Mouse (Mus musculus) limb, embryonic 15.5 days (tissue): Measurements from ENCODE around the gene Icam1. TPM values are rescaled to one million over a fixed set of nuclear protein-coding genes. Genes with fewer than 3 reads are reported as not detected.
A peak's percentile ranks its signal among the peaks of the same experiment; 100 is the strongest.
"Not testable (repeated sequence)": the region's sequence is repeated elsewhere in the genome, so short reads cannot be mapped to it uniquely, and the experiment has no call there.

Experiments
- ATAC-seq: fragments of 200-750 bp; cut with Nextera tagmentation; 2 replicates; pipeline ENCODE4 v1.8.0; 2017; ENCODE audit warnings: low read depth, moderate TSS enrichment; ENCODE audit not compliant: insufficient number of reproducible peaks, low FRiP score, low TSS enrichment
- H3K27ac ChIP-seq: fragments of 300-500 bp; sonication (generic); 2 replicates; pipeline ENCODE4 v1.5.1; 2015; ENCODE audit warnings: moderate library complexity, mild to moderate bottlenecking, inconsistent platforms
- H3K27me3 ChIP-seq: fragments of 300-500 bp; sonication (generic); 2 replicates; pipeline ENCODE4 v1.6.1; 2015; ENCODE audit warnings: inconsistent platforms
- H3K36me3 ChIP-seq: fragments of 300-500 bp; sonication (generic); 2 replicates; pipeline ENCODE4 v1.6.1; 2015; ENCODE audit warnings: inconsistent platforms
- H3K4me1 ChIP-seq: fragments of 300-500 bp; sonication (generic); 2 replicates; pipeline ENCODE4 v1.6.1; 2015; ENCODE audit warnings: inconsistent platforms
- H3K4me2 ChIP-seq: fragments of 300-500 bp; sonication (generic); 2 replicates; pipeline ENCODE4 v1.6.1; 2015; ENCODE audit warnings: mild to moderate bottlenecking, inconsistent platforms
- H3K4me3 ChIP-seq: fragments of 300-500 bp; sonication (generic); 2 replicates; pipeline ENCODE4 v1.5.1; 2015; ENCODE audit warnings: mild to moderate bottlenecking, inconsistent platforms
- H3K9ac ChIP-seq: fragments of 300-500 bp; sonication (generic); 2 replicates; pipeline ENCODE4 v1.6.1; 2015; ENCODE audit warnings: inconsistent platforms
- H3K9me3 ChIP-seq: fragments of 300-500 bp; sonication (generic); 2 replicates; pipeline ENCODE4 v1.6.1; 2016; ENCODE audit warnings: inconsistent platforms
- WGBS: fragments of 180-500 bp; shearing (Covaris S2); methylation state at CpG from one replicate; pipeline ENCODE4 v1.1.7; 2015; 5-methylcytosine and 5-hydroxymethylcytosine counted together
- polyA plus RNA-seq: library from polyadenylated mRNA; unstranded; fragments of >200 nt; fragmentation: Nextera tagmentation; extraction: Ambion mirVana; gene quantifications from 2 replicates; pipeline ENCODE4 v1.2.1, GENCODE M21; 2015

Icam1 gene
- polyA plus RNA-seq, 1 experiment from 2014 or later = 23.4 TPM

- not testable (repeated sequence) for H3K4me2 ChIP-seq, H3K27me3 ChIP-seq, H3K36me3 ChIP-seq, H3K4me1 ChIP-seq, ATAC-seq, H3K27ac ChIP-seq, H3K9ac ChIP-seq, H3K9me3 ChIP-seq, H3K4me3 ChIP-seq
- 71% methylated on average over 1 of the region's 1 CpGs for WGBS
These were observed 17.4 kb upstream of the Icam1 start for GRCm38 (mm10) chr9:20998337-20998736.

GRCm38 (mm10) chr9:21000811-21001210 lies 15.0 kb upstream of the Icam1 start:
- Histone ChIP-seq H3K4me1 (peaks cover 7% of the 10 kb centered on the region; the same call in 1 of the 2 replicates), H3K4me3 (no peak overlapping the region), H3K36me3 (peaks cover 5% of the 10 kb centered on the region), H3K27me3 (no peaks in the 10 kb centered on the region), H3K4me2 (no peak overlapping the region), H3K9ac (no peak overlapping the region), H3K27ac (no peak overlapping the region), H3K9me3 (no peaks in the 10 kb centered on the region)
- no peak for ATAC-seq

GRCm38 (mm10) chr9:21001651-21002200 lies 14.1 kb upstream of the Icam1 start:
- Histone ChIP-seq H3K27me3 (no peaks in the 10 kb centered on the region), H3K4me2 (no peak overlapping the region), H3K4me3 (no peak overlapping the region), H3K36me3 (peaks cover 13% of the 10 kb centered on the region), H3K9ac (no peak overlapping the region), H3K27ac (no peak overlapping the region), H3K4me1 (peaks cover 7% of the 10 kb centered on the region; the same call in 1 of the 2 replicates), H3K9me3 (no peaks in the 10 kb centered on the region)
- WGBS = 75% methylated on average over 6 of the region's 6 CpGs
- no peak for ATAC-seq

GRCm38 (mm10) chr9:21002270-21002626 lies 13.5 kb upstream of the Icam1 start:
- no peaks in the 10 kb centered on the region for H3K27me3 ChIP-seq
- H3K9ac ChIP-seq = peak overlapping the region; percentile 67
- ATAC-seq = no peak; the same call in 1 of the 2 replicates
- peaks cover 18% of the 10 kb centered on the region for H3K36me3 ChIP-seq
- peaks cover 7% of the 10 kb centered on the region; the same call in 1 of the 2 replicates for H3K4me1 ChIP-seq
- H3K9me3 ChIP-seq = no peaks in the 10 kb centered on the region
- H3K27ac ChIP-seq = peak overlapping the region; percentile 60; the same call in 1 of the 2 replicates
- H3K4me2 ChIP-seq = peak overlapping the region; percentile 84
- WGBS = 12% methylated on average over 7 of the region's 7 CpGs
- H3K4me3 ChIP-seq = peak overlapping the region; percentile 63

GRCm38 (mm10) chr9:21002627-21003551 lies 12.9 kb upstream of the Icam1 start, which contains the start of gene Mrpl4:
Mrpl4 (plus strand) TSS chr9:21002738.
- Histone ChIP-seq H3K27ac (peak within 1 kb of the TSS; percentile 60), H3K4me3 (peak within 1 kb of the TSS; percentile 63), H3K9me3 (no peaks in the 10 kb centered on the region), H3K27me3 (no peaks in the 10 kb centered on the region), H3K36me3 (peaks cover 25% of the 10 kb centered on the region), H3K9ac (peak within 1 kb of the TSS; percentile 67), H3K4me1 (peaks cover 7% of the 10 kb centered on the region; the same call in 1 of the 2 replicates), H3K4me2 (peak within 1 kb of the TSS; percentile 84)
- ATAC-seq = peak; percentile 71
- under 1% methylated on average over 72 of the region's 72 CpGs for WGBS

- H3K9ac ChIP-seq = no peak overlapping the region
- peaks cover 13% of the 10 kb centered on the region; the same call in 1 of the 2 replicates for H3K4me1 ChIP-seq
- H3K36me3 ChIP-seq = peaks cover 39% of the 10 kb centered on the region
- no peak overlapping the region for H3K4me2 ChIP-seq
- WGBS = 94% methylated on average over 10 of the region's 10 CpGs
- no peak for ATAC-seq
- H3K27ac ChIP-seq = no peak overlapping the region
- no peaks in the 10 kb centered on the region for H3K27me3 ChIP-seq
- H3K4me3 ChIP-seq = no peak overlapping the region
- H3K9me3 ChIP-seq = no peaks in the 10 kb centered on the region
These were observed 8.4 kb upstream of the Icam1 start for GRCm38 (mm10) chr9:21007313-21007952.

- Histone ChIP-seq H3K27ac (no peak overlapping the region), H3K4me2 (no peak overlapping the region), H3K36me3 (peaks cover 39% of the 10 kb centered on the region), H3K4me3 (no peak overlapping the region), H3K9me3 (no peaks in the 10 kb centered on the region), H3K27me3 (no peaks in the 10 kb centered on the region), H3K4me1 (peaks cover 13% of the 10 kb centered on the region; the same call in 1 of the 2 replicates), H3K9ac (no peak overlapping the region)
- ATAC-seq = no peak
- 82% methylated on average over 7 of the region's 7 CpGs for WGBS
These were observed 7.8 kb upstream of the Icam1 start for GRCm38 (mm10) chr9:21008007-21008406.

- H3K9me3 ChIP-seq = no peaks in the 10 kb centered on the region
- no peak for ATAC-seq
- 68% methylated on average over 2 of the region's 2 CpGs for WGBS
- H3K36me3 ChIP-seq = peaks cover 38% of the 10 kb centered on the region
- no peak overlapping the region for H3K9ac ChIP-seq
- H3K4me2 ChIP-seq = no peak overlapping the region
- peaks cover 9% of the 10 kb centered on the region for H3K27me3 ChIP-seq
- no peak overlapping the region for H3K27ac ChIP-seq
- peaks cover 14% of the 10 kb centered on the region for H3K4me1 ChIP-seq
- H3K4me3 ChIP-seq = no peak overlapping the region
These were observed 5.4 kb upstream of the Icam1 start for GRCm38 (mm10) chr9:21010362-21010761.

- not testable (repeated sequence) for H3K9me3 ChIP-seq, H3K27ac ChIP-seq, H3K4me3 ChIP-seq, ATAC-seq, H3K4me2 ChIP-seq, H3K9ac ChIP-seq
- Histone ChIP-seq H3K36me3 (peaks cover 31% of the 10 kb centered on the region), H3K27me3 (peaks cover 16% of the 10 kb centered on the region), H3K4me1 (peaks cover 21% of the 10 kb centered on the region)
- 65% methylated on average over 9 of the region's 9 CpGs for whole genome bisulfite sequencing
These were observed 4.7 kb upstream of the Icam1 start for GRCm38 (mm10) chr9:21010939-21011541.

- WGBS = 46% methylated on average over 5 of the region's 5 CpGs
- no peak overlapping the region for H3K9ac ChIP-seq
- no peak for ATAC-seq
- H3K9me3 ChIP-seq = no peaks in the 10 kb centered on the region
- peak overlapping the region; percentile 47; the same call in 1 of the 2 replicates for H3K27ac ChIP-seq
- H3K4me1 ChIP-seq = peaks cover 21% of the 10 kb centered on the region
- no peak overlapping the region for H3K4me2 ChIP-seq
- H3K4me3 ChIP-seq = no peak overlapping the region
- peaks cover 24% of the 10 kb centered on the region for H3K36me3 ChIP-seq
- peaks cover 23% of the 10 kb centered on the region for H3K27me3 ChIP-seq
These were observed 3.9 kb upstream of the Icam1 start for GRCm38 (mm10) chr9:21011846-21012312.

- peaks cover 25% of the 10 kb centered on the region for H3K4me1 ChIP-seq
- no peak overlapping the region for H3K4me2 ChIP-seq
- ATAC-seq = no peak
- H3K4me3 ChIP-seq = no peak overlapping the region
- no peak overlapping the region for H3K9ac ChIP-seq
- H3K27me3 ChIP-seq = peaks cover 28% of the 10 kb centered on the region
- no peaks in the 10 kb centered on the region for H3K9me3 ChIP-seq
- peak overlapping the region; percentile 47; the same call in 1 of the 2 replicates for H3K27ac ChIP-seq
- H3K36me3 ChIP-seq = peaks cover 19% of the 10 kb centered on the region
- 52% methylated on average over 1 of the region's 1 CpGs for WGBS
These were observed 3.4 kb upstream of the Icam1 start for GRCm38 (mm10) chr9:21012368-21012767.
